Mouse (Mus musculus) hindbrain, embryonic 13.5 days (tissue): Measurements from ENCODE around the gene Wrap53. TPM values are rescaled to one million over a fixed set of nuclear protein-coding genes. Genes with fewer than 3 reads are reported as not detected.

Experiments used
- ATAC-seq: fragments of 200-750 bp; cut with Nextera tagmentation; 2 replicates; pipeline ENCODE4 v1.8.0; 2017; ENCODE audit warnings: moderate TSS enrichment; ENCODE audit not compliant: low FRiP score
- H3K27ac ChIP-seq: fragments of 300-500 bp; sonication (generic); 2 replicates; pipeline ENCODE4 v1.5.1; 2015; ENCODE audit warnings: inconsistent platforms, mild to moderate bottlenecking, moderate library complexity
- H3K27me3 ChIP-seq: fragments of 300-500 bp; sonication (generic); 2 replicates; pipeline ENCODE4 v1.6.1; 2015; ENCODE audit warnings: mild to moderate bottlenecking, inconsistent platforms
- H3K36me3 ChIP-seq: fragments of 300-500 bp; sonication (generic); 2 replicates; pipeline ENCODE4 v1.6.1; 2015; ENCODE audit warnings: mild to moderate bottlenecking, inconsistent platforms
- H3K4me1 ChIP-seq: fragments of 300-500 bp; sonication (generic); replicated peaks from 2 replicates; pipeline ENCODE4 v1.6.1; 2015; ENCODE audit warnings: inconsistent platforms
- H3K4me2 ChIP-seq: fragments of 300-500 bp; sonication (generic); 2 replicates; pipeline ENCODE4 v1.6.1; 2015; ENCODE audit warnings: inconsistent platforms, mild to moderate bottlenecking, moderate library complexity
- H3K4me3 ChIP-seq: fragments of 300-500 bp; sonication (generic); 2 replicates; pipeline ENCODE4 v1.5.1; 2015; ENCODE audit warnings: mild to moderate bottlenecking, inconsistent platforms
- H3K9ac ChIP-seq: fragments of 300-500 bp; sonication (generic); 2 replicates; pipeline ENCODE4 v1.6.1; 2015; ENCODE audit warnings: mild to moderate bottlenecking, inconsistent platforms
- H3K9me3 ChIP-seq: fragments of 300-500 bp; sonication (generic); 2 replicates; pipeline ENCODE4 v1.6.1; 2016; ENCODE audit warnings: inconsistent platforms
- WGBS: fragments of 180-500 bp; shearing (Covaris S2); methylation state at CpG from one replicate; pipeline ENCODE4 v1.1.7; 2015; 5-methylcytosine and 5-hydroxymethylcytosine counted together
- polyA plus RNA-seq: library from polyadenylated mRNA; unstranded; fragments of >200 nt; fragmentation: Nextera tagmentation; extraction: Ambion mirVana; gene quantifications from 2 replicates; pipeline ENCODE4 v1.2.1, GENCODE M21; 2015

Gene Wrap53
- polyA plus RNA-seq, 1 experiment from 2014 or later: 24.2 TPM

DNA sequence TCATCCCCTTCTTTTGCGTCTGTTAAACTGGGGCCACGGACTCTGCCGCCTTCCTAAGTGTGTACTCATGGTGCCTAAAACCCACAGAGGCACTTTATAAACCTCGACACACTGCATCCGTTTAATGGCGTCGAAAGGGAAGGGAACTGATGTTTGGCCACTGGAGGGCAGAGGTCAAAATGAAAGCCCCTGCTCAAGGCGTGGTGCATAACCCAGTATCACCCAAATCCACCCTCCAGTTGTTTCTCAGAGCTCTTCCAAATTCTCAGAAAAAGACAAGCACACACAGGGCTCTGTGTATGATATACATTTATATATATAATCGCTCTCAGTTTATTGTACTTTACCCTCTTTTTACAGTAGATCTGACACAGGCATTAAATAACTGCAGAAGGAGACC, 19.4 kb upstream of the Wrap53 start:
- Histone ChIP-seq H3K9me3 (no peaks in the 10 kb centered on the region), H3K27me3 (peaks cover 13% of the 10 kb centered on the region; the same call in 1 of the 2 replicates), H3K9ac (peak overlapping the region; percentile 55), H3K4me3 (no peak overlapping the region), H3K4me1 (peaks cover 40% of the 10 kb centered on the region), H3K36me3 (peaks cover 21% of the 10 kb centered on the region), H3K27ac (peak overlapping the region; percentile 56; the same call in 1 of the 2 replicates), H3K4me2 (peak overlapping the region; percentile 18; the same call in 1 of the 2 replicates)
- no peak for ATAC-seq
- WGBS: 9% methylated on average over 9 of the region's 9 CpGs

DNA sequence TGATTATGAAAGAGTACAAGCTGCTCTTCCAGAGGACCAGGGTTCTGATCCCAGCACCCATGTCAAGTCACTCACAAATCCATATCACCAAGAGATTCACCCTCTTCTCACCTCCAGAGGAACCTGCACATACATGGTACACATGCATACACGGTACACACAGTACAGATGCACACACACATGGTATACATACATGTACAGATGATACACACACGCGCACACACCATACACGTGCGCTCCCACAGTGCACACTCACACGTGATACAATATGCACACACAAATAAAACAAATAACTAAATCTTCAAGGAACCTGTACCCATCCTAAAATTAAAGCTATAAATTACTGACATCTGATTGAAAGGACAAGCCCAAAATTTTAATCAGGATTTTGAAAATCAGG, 14.8 kb upstream of the Wrap53 start:
- no peaks in the 10 kb centered on the region for H3K9me3 ChIP-seq
- no peaks in the 10 kb centered on the region for H3K27me3 ChIP-seq
- no peak overlapping the region for H3K9ac ChIP-seq
- no peak overlapping the region for H3K4me3 ChIP-seq
- 97% methylated on average over 6 of the region's 6 CpGs for WGBS
- H3K4me2 ChIP-seq: no peak overlapping the region
- peaks cover 7% of the 10 kb centered on the region for H3K4me1 ChIP-seq
- ATAC-seq: no peak
- no peak overlapping the region for H3K27ac ChIP-seq
- H3K36me3 ChIP-seq: peaks cover 45% of the 10 kb centered on the region

DNA sequence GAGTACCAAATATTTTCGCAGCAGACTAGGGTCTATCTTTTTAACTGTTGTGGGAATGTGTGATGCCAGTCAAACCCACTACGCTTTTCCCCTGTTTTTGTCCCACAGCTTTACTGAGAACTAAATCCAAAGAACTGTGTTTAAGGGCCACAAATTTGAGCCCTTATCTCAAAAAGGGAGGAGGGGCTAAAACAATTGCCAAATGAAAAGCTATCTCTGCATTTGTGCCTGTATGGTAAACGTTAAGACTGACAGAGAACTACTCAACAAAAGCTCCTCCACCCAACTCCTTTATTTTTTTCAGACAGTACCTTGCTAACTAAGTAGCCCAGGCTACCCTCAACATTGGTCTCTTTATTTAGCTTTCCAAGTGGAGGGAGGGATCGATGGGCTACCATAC, 12.7 kb upstream of the Wrap53 start:
- no peak for ATAC-seq
- Histone ChIP-seq H3K27ac (no peak overlapping the region), H3K4me1 (no peaks in the 10 kb centered on the region), H3K27me3 (no peaks in the 10 kb centered on the region), H3K9me3 (no peaks in the 10 kb centered on the region), H3K4me2 (no peak overlapping the region), H3K36me3 (peaks cover 65% of the 10 kb centered on the region), H3K4me3 (no peak overlapping the region), H3K9ac (no peak overlapping the region)
- WGBS: 90% methylated on average over 4 of the region's 4 CpGs

DNA sequence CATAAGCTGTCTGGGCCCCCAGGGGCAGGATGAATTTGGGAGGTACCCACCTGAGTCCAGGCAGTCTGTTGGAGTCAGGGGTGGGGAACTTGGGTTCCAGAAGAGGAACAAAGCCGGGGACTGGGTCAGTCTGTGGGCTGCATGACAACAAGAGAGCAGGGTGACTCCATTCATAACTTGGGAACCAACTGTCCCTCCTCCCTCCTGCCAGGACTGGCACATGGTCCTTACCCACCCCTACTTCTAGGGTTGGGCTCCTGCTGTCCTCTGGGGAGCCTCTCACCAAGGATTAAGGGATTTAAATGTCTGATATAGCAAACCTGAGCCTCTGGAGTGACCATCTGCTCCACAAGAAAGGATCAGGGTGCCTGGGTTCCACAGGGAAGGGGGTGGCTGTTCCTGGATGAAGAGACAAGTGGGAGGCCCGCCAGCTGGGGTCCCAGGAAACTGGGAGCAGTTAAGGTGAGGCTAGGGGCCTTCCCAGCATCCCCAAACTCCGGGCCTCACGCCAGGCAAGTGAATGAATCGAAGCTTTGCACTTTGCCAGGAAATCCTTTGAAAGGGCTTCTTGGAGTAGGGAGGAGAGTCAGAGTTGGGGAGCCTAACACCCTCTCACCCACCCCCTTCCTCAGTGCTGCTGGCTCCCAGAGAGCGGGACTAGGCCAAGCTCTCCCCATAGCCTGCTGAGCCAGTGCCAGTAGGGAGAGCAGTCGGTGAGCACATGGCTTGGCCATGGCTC, 12.0 kb upstream of the Wrap53 start:
- H3K36me3 ChIP-seq: peaks cover 73% of the 10 kb centered on the region
- H3K4me2 ChIP-seq: no peak overlapping the region
- no peaks in the 10 kb centered on the region for H3K9me3 ChIP-seq
- peak overlapping the region; percentile 55; the same call in 1 of the 2 replicates for H3K27ac ChIP-seq
- peak; percentile 72; the same call in 1 of the 2 replicates for ATAC-seq
- no peaks in the 10 kb centered on the region for H3K4me1 ChIP-seq
- H3K9ac ChIP-seq: no peak overlapping the region
- H3K4me3 ChIP-seq: no peak overlapping the region
- H3K27me3 ChIP-seq: no peaks in the 10 kb centered on the region
- 82% methylated on average over 7 of the region's 7 CpGs for WGBS

DNA sequence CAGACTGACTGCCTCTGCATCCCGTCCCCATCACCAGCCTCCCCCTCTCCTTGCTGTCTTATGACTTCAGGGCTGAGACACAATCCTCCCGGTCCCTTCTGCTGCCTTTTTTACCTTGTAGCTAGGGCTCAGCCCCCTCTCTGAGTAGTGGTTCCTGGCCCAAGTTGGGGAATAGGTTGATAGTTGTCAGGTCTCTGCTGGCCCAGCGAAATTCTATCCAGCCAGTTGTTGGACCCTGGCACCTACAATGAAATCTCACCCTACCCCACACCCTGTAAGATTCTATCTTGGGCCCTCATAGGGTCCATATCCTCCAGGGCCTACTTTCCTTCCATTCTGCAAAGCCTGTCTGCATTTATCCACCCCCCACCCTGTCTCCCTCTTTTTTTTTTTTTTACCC, 11.4 kb upstream of the Wrap53 start:
- no peaks in the 10 kb centered on the region for H3K9me3 ChIP-seq
- H3K4me2 ChIP-seq: no peak overlapping the region
- no peaks in the 10 kb centered on the region for H3K27me3 ChIP-seq
- H3K36me3 ChIP-seq: peaks cover 73% of the 10 kb centered on the region
- no peak overlapping the region for H3K4me3 ChIP-seq
- H3K9ac ChIP-seq: no peak overlapping the region
- no peak overlapping the region for H3K27ac ChIP-seq
- ATAC-seq: no peak
- no peaks in the 10 kb centered on the region for H3K4me1 ChIP-seq
- 83% methylated on average over 3 of the region's 3 CpGs for WGBS

DNA sequence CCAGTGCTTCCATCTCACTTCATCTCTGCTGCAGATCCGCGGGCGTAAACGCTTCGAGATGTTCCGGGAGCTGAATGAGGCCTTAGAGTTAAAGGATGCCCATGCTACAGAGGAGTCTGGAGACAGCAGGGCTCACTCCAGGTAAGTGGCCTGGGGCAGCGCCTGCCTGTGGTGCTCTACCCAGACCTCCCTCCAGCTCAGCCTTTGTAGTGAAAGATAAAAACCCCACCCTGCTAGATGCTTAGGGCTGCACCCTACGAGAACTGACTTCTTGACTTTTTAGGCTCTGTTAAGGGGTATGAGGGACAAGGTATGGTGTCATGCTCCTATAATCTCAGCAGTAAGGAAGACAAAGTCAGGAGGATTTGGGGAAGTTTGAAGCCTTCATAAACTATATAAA, 10.6 kb upstream of the Wrap53 start:
- H3K27ac ChIP-seq: no peak overlapping the region
- H3K36me3 ChIP-seq: peaks cover 72% of the 10 kb centered on the region
- no peaks in the 10 kb centered on the region for H3K9me3 ChIP-seq
- no peaks in the 10 kb centered on the region for H3K27me3 ChIP-seq
- WGBS: 93% methylated on average over 8 of the region's 8 CpGs
- no peak overlapping the region for H3K4me3 ChIP-seq
- no peak overlapping the region for H3K9ac ChIP-seq
- H3K4me2 ChIP-seq: no peak overlapping the region
- no peak for ATAC-seq
- H3K4me1 ChIP-seq: no peaks in the 10 kb centered on the region

DNA sequence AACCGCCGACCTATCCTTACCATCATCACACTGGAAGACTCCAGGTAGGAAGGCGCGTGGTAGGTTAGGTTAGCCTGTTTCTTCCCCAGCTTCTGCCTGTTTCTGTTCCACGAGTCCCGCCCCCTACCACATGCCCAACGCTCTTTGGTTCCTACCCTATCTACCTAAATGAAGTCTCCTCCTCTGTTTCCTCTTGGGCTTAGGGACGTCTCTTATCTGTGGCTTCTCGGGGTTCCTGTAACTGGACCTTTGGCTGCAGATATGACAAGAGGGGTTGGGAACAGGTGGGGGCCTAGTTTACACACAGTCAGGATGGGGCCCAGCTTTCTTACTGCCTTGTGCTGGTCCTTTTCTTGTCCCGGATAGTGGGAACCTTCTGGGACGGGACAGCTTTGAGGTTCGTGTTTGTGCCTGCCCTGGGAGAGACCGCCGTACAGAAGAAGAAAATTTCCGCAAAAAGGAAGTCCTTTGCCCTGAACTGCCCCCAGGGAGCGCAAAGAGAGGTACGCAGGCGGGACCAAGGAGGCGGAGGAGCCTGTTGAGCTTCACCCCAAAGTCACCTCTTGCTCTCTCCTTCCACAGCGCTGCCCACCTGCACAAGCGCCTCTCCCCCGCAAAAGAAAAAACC, 9.3 kb upstream of the Wrap53 start:
- Histone ChIP-seq H3K4me2 (no peak overlapping the region), H3K9me3 (no peaks in the 10 kb centered on the region), H3K4me3 (no peak overlapping the region), H3K27me3 (no peaks in the 10 kb centered on the region), H3K36me3 (peaks cover 66% of the 10 kb centered on the region), H3K27ac (no peak overlapping the region), H3K9ac (no peak overlapping the region), H3K4me1 (no peaks in the 10 kb centered on the region)
- WGBS: 96% methylated on average over 22 of the region's 22 CpGs
- no peak for ATAC-seq

DNA sequence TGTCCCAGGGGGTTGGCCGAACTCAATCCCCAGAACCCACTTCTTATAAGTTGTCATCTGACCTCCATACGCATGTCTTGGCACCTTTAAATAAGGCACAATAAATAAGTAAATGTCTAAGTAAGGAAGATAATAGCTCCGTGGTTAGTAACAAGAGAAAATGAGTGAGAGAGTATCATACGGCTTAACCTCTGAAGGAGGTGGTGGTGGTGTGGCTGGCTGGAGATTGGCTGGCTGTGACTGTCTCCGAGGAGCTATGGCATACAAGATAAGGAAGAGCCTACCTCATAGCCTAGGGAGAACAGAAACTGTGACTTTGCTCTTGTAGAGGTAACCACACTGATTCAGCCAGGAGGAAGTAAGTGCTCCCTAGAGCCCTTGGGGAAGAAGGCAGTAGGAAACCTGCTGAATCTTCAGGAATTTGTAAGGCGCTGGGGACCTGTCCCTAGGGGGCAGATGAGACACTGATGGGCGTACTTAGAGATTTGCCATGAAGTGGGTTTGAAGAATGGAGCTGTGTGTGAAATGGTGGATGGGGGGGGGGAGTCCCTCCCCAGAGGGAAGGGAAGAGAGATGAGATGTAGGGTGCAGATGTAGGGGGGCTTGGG, 5.8 kb upstream of the Wrap53 start:
- no peaks in the 10 kb centered on the region for H3K9me3 ChIP-seq
- ATAC-seq: no peak
- no peak overlapping the region for H3K9ac ChIP-seq
- no peak overlapping the region for H3K27ac ChIP-seq
- H3K4me3 ChIP-seq: no peak overlapping the region
- peaks cover 12% of the 10 kb centered on the region for H3K4me1 ChIP-seq
- H3K36me3 ChIP-seq: peaks cover 38% of the 10 kb centered on the region
- WGBS: 80% methylated on average over 7 of the region's 7 CpGs
- no peaks in the 10 kb centered on the region for H3K27me3 ChIP-seq
- no peak overlapping the region for H3K4me2 ChIP-seq

DNA sequence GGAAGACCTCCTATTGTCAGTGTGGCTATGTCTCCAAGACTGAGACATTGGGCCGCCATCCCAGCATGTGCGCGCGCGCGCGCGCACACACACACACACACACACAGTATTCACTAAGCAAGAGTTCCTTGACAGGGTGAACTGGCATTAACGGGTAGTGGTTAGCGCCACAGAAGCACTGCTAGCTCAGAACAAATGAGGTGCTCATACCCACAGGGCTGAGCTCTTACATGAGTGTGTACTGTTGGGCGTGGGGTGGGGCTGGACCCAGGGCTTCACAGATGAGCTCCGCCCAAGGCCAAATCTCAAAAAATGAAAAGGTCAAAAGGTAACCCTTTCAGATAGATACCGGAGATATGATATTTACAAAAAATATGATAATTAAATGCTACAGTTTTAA, 4.9 kb upstream of the Wrap53 start:
- Histone ChIP-seq H3K4me1 (peaks cover 12% of the 10 kb centered on the region), H3K27me3 (no peaks in the 10 kb centered on the region), H3K4me3 (no peak overlapping the region), H3K27ac (no peak overlapping the region), H3K36me3 (peaks cover 29% of the 10 kb centered on the region), H3K9me3 (no peaks in the 10 kb centered on the region), H3K4me2 (no peak overlapping the region), H3K9ac (no peak overlapping the region)
- WGBS: 96% methylated on average over 13 of the region's 13 CpGs
- no peak for ATAC-seq

DNA sequence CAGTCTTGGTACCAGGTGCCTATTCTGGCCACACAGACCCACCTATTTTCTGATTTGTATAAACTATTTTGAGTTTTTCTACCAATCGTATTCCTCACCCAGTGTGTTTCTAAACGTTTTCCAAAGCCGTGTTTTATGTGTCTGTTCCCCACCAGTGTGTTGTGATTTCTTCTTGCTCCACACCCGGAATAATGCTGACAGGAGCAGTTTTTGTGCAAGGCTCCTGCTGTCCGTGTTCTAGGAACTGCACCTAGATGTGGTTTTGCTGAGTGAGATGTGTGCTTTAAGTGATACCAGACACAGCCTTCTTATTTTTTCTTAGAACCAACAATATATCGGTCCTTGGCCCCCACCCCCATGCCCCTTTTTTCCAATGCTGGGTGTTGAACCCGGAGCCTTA, 4.0 kb upstream of the Wrap53 start:
- Histone ChIP-seq H3K9ac (no peak overlapping the region), H3K4me3 (no peak overlapping the region), H3K36me3 (peaks cover 20% of the 10 kb centered on the region), H3K4me2 (no peak overlapping the region), H3K4me1 (peaks cover 12% of the 10 kb centered on the region), H3K9me3 (no peaks in the 10 kb centered on the region), H3K27me3 (no peaks in the 10 kb centered on the region), H3K27ac (no peak overlapping the region)
- ATAC-seq: no peak
- WGBS: 88% methylated on average over 7 of the region's 7 CpGs

DNA sequence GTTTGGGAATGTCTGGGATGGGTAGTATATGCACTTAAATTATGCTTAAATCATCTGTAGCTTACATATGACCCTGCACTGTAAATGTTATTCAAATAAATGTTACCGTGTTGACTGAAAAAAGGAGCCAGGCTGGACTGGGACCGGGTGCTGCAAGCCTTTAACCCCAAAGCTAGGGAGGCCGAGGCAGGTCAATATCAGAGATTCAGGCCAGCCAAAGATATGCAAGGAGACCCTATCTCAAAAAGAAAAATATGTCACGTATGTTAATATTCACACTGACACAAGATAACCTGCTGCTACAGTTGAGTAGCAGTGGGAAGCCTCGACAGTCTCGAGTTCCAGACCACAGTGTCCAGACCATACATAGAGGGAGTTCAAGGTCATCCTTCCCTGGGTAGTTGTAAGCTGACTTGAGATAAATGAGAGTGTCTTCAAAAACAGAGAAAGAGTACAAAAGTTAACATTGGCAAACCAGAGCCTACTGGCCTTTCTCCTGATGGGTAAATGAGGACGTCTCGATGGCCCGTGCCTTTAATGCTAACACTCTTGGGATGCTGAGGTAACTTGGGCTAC, 2.3 kb upstream of the Wrap53 start:
- H3K4me1 ChIP-seq: peaks cover 26% of the 10 kb centered on the region
- no peak overlapping the region; the same call in 1 of the 2 replicates for H3K27ac ChIP-seq
- peaks cover 3% of the 10 kb centered on the region for H3K36me3 ChIP-seq
- peak overlapping the region; percentile 85 for H3K4me3 ChIP-seq
- peak overlapping the region; percentile 81 for H3K4me2 ChIP-seq
- no peaks in the 10 kb centered on the region for H3K9me3 ChIP-seq
- peak overlapping the region; percentile 89 for H3K9ac ChIP-seq
- ATAC-seq: no peak
- H3K27me3 ChIP-seq: no peaks in the 10 kb centered on the region
- 57% methylated on average over 9 of the region's 9 CpGs for WGBS

DNA sequence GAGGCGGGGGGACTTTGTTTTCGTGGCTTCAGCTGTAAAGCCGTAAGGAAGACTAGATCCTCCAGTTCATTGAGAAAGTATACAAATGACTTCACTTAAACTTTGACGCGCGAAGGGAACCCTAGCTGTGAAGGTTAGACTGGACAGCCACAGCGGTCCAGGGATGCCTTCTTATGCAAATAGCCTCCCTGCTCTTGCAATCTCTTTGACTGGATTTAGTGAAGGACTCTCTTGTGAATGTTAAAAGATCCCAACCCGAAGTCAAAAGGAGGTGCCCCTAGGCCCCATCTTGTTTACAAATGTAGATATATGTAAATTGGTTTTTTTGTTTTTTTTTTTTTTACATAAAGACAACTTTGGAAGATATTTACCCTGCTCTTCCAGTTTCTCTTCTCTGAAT, 1.8 kb upstream of the Wrap53 start:
- ATAC-seq: no peak
- H3K36me3 ChIP-seq: no peaks in the 10 kb centered on the region
- H3K9me3 ChIP-seq: no peaks in the 10 kb centered on the region
- peak overlapping the region; percentile 89 for H3K9ac ChIP-seq
- peak overlapping the region; percentile 93 for H3K27ac ChIP-seq
- peak overlapping the region; percentile 81 for H3K4me2 ChIP-seq
- peak overlapping the region; percentile 85 for H3K4me3 ChIP-seq
- peaks cover 31% of the 10 kb centered on the region for H3K4me1 ChIP-seq
- 0% methylated on average over 8 of the region's 8 CpGs for WGBS
- H3K27me3 ChIP-seq: no peaks in the 10 kb centered on the region
